Mouse (Mus musculus) stomach, embryonic 14.5 days (tissue): ENCODE measurements at regions not wholly inside any gene's neighbourhood (a gene's known extent, or its start where the extent isn't known, plus 50 kb on each side); places are given as distances from the start of the nearest gene placed in this dataset.

Source experiments
- ATAC-seq: fragments of 200-750 bp; cut with Nextera tagmentation; 2 replicates; pipeline ENCODE4 v1.8.0; 2017; ENCODE audit warnings: low read depth, moderate TSS enrichment; ENCODE audit not compliant: insufficient number of reproducible peaks, insufficient read depth, low FRiP score
- H3K27ac ChIP-seq: fragments of 300-500 bp; sonication (generic); 2 replicates; pipeline ENCODE4 v1.5.1; 2014; ENCODE audit warnings: mild to moderate bottlenecking, low read length, moderate library complexity, mixed read lengths
- H3K27me3 ChIP-seq: fragments of 300-500 bp; sonication (generic); 2 replicates; pipeline ENCODE4 v1.6.1; 2014; ENCODE audit warnings: low read length, control low read depth, mixed read lengths; ENCODE audit not compliant: control insufficient read depth, insufficient read depth
- H3K36me3 ChIP-seq: fragments of 300-500 bp; sonication (generic); 2 replicates; pipeline ENCODE4 v1.6.1; 2014; ENCODE audit warnings: mild to moderate bottlenecking, control low read depth, low read length, moderate library complexity, mixed read lengths; ENCODE audit not compliant: control insufficient read depth, insufficient read depth
- H3K4me1 ChIP-seq: fragments of 300-500 bp; sonication (generic); 2 replicates; pipeline ENCODE4 v1.6.1; 2014; ENCODE audit warnings: low read length, control low read depth, mixed read lengths; ENCODE audit not compliant: control insufficient read depth, insufficient read depth
- H3K4me2 ChIP-seq: fragments of 300-500 bp; sonication (generic); replicated peaks from 2 replicates; pipeline ENCODE4 v1.6.1; 2014; ENCODE audit warnings: low read depth, low read length, control low read depth
- H3K4me3 ChIP-seq: fragments of 300-500 bp; sonication (generic); 2 replicates; pipeline ENCODE4 v1.5.1; 2014; ENCODE audit warnings: low read depth, low read length, control low read depth
- H3K9ac ChIP-seq: fragments of 300-500 bp; sonication (generic); replicated peaks from 2 replicates; pipeline ENCODE4 v1.6.1; 2014; ENCODE audit warnings: low read depth, mild to moderate bottlenecking, control low read depth, low read length, moderate library complexity, mixed read lengths
- H3K9me3 ChIP-seq: fragments of 300-500 bp; sonication (generic); 2 replicates; pipeline ENCODE4 v1.6.1; 2016; ENCODE audit warnings: low read depth, low read length, control low read depth; ENCODE audit not compliant: control insufficient read depth
- WGBS: fragments of 180-500 bp; shearing (Covaris S2); extraction: QIAGEN DNeasy Blood & Tissue Kit; methylation state at CpG from one replicate; pipeline ENCODE4 v1.1.7; 2014; 5-methylcytosine and 5-hydroxymethylcytosine counted together

DNA sequence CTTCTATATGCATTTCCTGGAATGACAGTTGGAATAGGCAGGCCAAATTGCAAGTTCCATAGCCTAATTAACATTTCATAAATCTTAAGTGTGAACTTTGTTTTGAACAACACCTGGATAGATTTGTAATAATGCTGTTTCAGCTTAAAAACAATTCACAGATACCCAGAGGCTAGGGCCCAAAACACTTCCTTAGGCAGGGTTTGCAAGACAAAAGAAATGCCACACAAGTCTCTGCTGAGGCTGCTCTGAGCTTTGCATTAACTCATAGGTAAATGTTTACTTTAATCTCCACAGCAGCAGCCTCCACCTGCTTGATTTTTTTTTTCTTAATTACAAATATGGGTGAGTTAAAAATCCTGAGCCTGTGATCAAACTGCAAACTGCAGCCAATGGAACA is 118.4 kb downstream of the Gnat3 start:
- Histone ChIP-seq H3K9me3 (no peaks in the 10 kb centered on the region), H3K27ac (no peak overlapping the region), H3K9ac (no peak overlapping the region), H3K27me3 (no peaks in the 10 kb centered on the region), H3K36me3 (no peaks in the 10 kb centered on the region), H3K4me2 (no peak overlapping the region), H3K4me1 (no peaks in the 10 kb centered on the region), H3K4me3 (no peak overlapping the region)
- no peak for ATAC-seq

DNA sequence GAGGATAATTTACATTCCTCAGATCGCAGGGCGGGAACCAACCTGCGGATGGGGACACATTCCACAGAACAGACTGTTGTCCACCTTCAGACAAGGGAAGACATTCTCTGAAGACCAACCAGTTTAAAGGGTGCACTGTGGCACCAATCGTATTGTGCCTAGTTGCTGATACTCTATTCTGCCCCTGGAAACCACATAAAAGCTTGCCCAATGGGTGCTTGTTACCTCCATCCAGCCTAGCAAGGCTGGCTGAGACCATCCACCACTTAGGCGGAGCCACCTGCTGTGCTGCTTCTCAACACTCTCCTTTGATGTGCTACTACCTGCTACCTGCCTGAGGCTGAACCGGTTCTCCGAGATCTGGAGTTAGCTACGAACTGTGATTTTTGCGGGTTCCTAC is 119.9 kb downstream of the Gnat3 start:
- H3K9me3 ChIP-seq: no peaks in the 10 kb centered on the region
- no peaks in the 10 kb centered on the region for H3K27me3 ChIP-seq
- no peaks in the 10 kb centered on the region for H3K4me1 ChIP-seq
- WGBS: 67% methylated on average over 9 of the region's 9 CpGs
- no peak overlapping the region for H3K4me2 ChIP-seq
- H3K9ac ChIP-seq: no peak overlapping the region
- no peak overlapping the region for H3K27ac ChIP-seq
- H3K4me3 ChIP-seq: no peak overlapping the region
- no peaks in the 10 kb centered on the region for H3K36me3 ChIP-seq
- ATAC-seq: no peak

DNA sequence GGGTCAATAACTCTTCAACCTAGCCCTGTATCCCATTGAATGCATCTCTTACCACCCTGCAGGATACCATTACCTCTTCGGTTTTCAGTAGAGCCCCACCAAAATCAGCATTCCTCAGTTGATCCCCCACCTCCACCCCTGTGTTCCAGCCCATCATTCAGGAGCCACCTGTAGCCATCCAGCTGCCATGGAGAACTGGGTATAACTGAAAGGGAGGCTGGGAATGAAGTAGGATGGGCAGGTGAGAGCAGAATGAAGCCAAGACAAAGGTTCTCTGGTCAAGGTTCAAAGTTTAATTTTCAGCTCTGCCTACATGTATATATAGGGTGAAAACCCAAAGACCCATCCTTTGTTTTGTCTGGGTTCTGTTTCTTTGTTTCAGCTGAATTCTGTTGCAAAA is 121.4 kb downstream of the Gnat3 start:
- Histone ChIP-seq H3K9me3 (no peaks in the 10 kb centered on the region), H3K4me3 (no peak overlapping the region), H3K27ac (no peak overlapping the region), H3K4me2 (no peak overlapping the region), H3K36me3 (no peaks in the 10 kb centered on the region), H3K4me1 (no peaks in the 10 kb centered on the region), H3K27me3 (no peaks in the 10 kb centered on the region), H3K9ac (no peak overlapping the region)
- no peak for ATAC-seq
- 69% methylated on average over 1 of the region's 1 CpGs for WGBS

DNA sequence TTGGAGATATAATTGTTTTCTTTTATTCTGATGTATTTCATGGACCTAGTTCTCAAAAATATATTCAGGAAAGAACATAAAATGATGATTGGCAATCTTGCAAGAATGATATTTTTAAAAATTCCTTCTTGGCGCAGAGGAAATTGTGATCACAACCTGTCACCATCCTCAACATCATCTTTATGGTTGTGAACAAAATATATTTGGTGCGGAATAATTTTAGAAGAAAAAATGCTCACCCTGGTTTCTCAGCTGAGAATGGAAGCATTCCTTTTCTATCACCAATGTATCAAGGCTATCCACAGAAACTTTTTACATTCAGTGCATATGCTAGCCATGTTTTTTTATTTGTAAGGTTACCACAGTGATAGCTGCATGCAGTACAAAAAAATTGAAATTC is 123.1 kb downstream of the Gnat3 start:
- WGBS: 96% methylated on average over 2 of the region's 2 CpGs
- H3K27ac ChIP-seq: no peak overlapping the region
- no peak overlapping the region for H3K4me3 ChIP-seq
- no peaks in the 10 kb centered on the region for H3K36me3 ChIP-seq
- no peaks in the 10 kb centered on the region for H3K4me1 ChIP-seq
- no peaks in the 10 kb centered on the region for H3K27me3 ChIP-seq
- ATAC-seq: no peak
- H3K9me3 ChIP-seq: no peaks in the 10 kb centered on the region
- no peak overlapping the region for H3K4me2 ChIP-seq
- H3K9ac ChIP-seq: no peak overlapping the region

DNA sequence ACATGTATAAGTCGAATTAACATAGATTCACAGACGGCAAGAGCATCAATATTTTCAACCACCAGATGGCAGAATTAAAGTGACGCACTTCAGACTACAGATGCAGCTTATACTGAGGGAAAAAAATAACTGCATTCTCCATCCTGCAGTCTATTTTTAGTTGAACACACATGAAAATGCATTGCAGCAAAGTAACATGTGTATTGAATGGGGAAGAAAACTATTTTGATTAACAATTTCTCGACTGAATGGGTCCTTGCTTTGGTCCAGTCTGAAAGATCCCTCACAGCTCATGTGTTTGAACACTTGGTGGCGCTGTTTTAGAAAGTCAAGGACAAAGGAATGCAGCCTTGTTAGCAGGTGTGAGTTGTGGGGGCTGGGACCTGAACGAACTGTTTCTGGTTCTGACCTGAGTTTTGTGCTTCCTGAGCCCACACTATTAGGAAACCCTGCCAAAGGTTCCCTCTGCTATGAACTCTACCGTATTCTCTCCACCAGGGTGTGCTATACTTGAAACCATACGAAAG is 125.6 kb downstream of the Gnat3 start:
- Histone ChIP-seq H3K4me2 (no peak overlapping the region), H3K27ac (no peak overlapping the region), H3K9ac (no peak overlapping the region), H3K36me3 (no peaks in the 10 kb centered on the region), H3K27me3 (no peaks in the 10 kb centered on the region), H3K4me3 (no peak overlapping the region), H3K4me1 (no peaks in the 10 kb centered on the region), H3K9me3 (no peaks in the 10 kb centered on the region)
- 38% methylated on average over 8 of the region's 8 CpGs for WGBS
- ATAC-seq: peak; percentile 74; the same call in 1 of the 2 replicates

DNA sequence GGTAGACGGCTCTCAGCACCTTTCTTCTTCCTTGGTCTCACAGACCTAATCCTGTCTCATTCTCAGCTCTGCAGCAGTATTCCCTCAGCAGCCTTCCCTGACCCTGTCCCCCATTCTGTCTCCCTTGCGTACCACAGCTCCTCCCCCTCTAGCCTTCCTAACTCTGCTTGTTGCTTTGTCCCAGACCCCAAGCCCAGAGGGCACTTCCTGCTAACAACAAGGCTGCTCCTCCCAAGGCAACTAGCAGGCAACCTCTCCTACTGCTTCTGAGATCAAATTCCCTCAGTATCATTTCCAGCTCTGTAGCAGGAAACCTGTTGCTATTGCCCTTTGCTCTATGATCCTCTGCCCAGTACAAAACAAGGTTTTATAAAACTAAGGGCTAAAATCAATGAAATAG is 127.6 kb downstream of the Gnat3 start:
- no peak overlapping the region for H3K4me3 ChIP-seq
- no peak overlapping the region for H3K27ac ChIP-seq
- H3K4me1 ChIP-seq: no peaks in the 10 kb centered on the region
- 61% methylated on average over 2 of the region's 2 CpGs for WGBS
- H3K9ac ChIP-seq: no peak overlapping the region
- H3K9me3 ChIP-seq: no peaks in the 10 kb centered on the region
- no peaks in the 10 kb centered on the region for H3K36me3 ChIP-seq
- no peak overlapping the region for H3K4me2 ChIP-seq
- no peak for ATAC-seq
- H3K27me3 ChIP-seq: no peaks in the 10 kb centered on the region

DNA sequence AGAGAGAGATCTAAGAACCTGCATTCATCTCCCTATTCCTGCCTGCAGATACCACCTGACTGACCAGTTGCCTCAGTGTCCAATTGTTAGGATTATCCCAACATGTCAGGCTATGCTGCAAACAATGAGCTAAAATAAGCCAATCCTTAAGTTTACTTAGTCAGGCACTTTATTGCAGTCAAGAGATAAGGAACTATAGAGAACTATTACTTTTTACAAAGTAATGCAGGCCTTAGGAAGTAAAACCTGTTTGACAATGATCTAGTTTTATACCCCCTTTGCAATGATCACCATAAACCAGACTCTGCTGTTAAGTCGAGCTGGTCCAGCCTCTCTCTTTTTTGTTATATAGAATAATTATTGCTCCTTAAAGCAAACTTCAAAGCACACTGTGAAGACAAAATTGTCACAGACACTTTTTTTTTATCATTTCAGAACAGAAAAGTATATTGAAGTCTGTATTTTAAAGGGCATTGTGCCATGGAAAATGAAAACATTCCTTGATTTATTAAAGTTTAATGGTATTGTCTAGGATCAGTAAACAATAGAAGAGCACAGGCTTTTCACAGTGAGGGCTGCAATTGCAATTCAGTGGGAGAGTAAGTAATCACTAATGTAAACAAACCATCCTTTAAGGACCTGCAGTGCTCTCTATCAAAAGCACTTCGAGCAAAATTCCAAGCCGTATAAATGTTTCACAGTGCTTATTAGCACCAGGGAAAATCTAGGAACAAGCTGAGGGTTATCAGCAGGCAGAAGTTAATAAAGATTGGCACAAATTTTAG is 152.7 kb downstream of the Gnat3 start:
- no peak overlapping the region for H3K27ac ChIP-seq
- WGBS: 3% methylated on average over 3 of the region's 3 CpGs

DNA sequence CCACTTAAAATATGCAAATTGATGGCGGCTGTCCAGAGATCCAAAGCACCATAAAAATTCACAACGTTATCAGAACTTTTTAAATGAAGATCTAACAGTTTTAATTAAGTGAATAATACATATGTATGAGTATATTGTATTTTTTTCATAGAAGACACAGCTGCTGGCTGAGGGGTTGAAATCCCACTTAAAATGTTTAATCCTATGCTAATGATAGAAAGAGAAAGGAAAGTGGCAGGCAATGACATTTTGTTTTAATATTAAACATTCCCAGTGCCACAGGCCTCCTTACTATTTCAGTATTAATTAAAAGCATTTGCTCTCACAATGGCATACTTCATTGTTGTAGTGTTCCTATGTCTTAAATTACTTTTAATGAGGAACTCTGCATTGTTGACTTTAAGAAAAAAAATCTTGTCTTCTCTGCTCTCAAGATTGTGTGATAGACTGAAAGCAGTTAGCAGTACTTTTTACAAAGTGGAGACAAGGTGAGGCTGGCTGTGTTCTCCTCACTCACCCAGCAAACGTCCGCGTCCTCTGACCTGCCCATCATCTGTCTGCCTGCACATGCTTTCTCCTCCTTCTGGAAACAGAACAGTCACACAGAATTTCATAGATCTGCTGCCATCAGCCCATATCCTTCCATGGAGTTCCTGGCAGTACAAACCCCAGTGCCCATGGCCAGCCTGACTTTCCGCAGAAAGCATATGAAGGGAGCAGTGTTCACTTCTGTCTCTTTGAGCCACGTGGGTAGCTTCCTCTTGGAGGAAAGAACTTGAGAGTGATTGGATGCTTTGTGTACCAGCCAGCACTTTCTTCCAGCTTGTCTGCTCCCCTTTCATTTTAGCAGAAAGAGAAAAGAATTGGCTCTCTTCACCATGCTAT is 173.7 kb downstream of the Gnat3 start:
- no peak for ATAC-seq
- 59% methylated on average over 7 of the region's 7 CpGs for WGBS
- no peak overlapping the region for H3K4me2 ChIP-seq

More for the DNA sequence above, 152.7 kb downstream of the Gnat3 start:
- Histone ChIP-seq H3K27me3 (no peaks in the 10 kb centered on the region), H3K4me1 (0 out of 2 replicates have a peak, but pooled peaks cover 3% of the 10 kb centered on the region), H3K36me3 (no peaks in the 10 kb centered on the region), H3K4me2 (no peak overlapping the region), H3K9ac (no peak overlapping the region), H3K4me3 (no peak overlapping the region), H3K9me3 (no peaks in the 10 kb centered on the region)
- no peak for ATAC-seq

More for the DNA sequence above, 173.7 kb downstream of the Gnat3 start:
- no peaks in the 10 kb centered on the region for H3K36me3 ChIP-seq
- H3K27me3 ChIP-seq: no peaks in the 10 kb centered on the region
- H3K9me3 ChIP-seq: no peaks in the 10 kb centered on the region; the same call in 1 of the 2 replicates
- H3K9ac ChIP-seq: no peak overlapping the region
- H3K4me1 ChIP-seq: no peaks in the 10 kb centered on the region
- H3K27ac ChIP-seq: no peak overlapping the region
- H3K4me3 ChIP-seq: no peak overlapping the region
